Mouse (Mus musculus) midbrain, embryonic 16.5 days (tissue): ENCODE data around the gene Gm10477. TPM values are rescaled to one million over a fixed set of nuclear protein-coding genes. Genes with fewer than 3 reads are reported as not detected.

ENCODE experiments used
- ATAC-seq: fragments of 200-750 bp; cut with Nextera tagmentation; 2 replicates; pipeline ENCODE4 v1.8.0; 2017; ENCODE audit warnings: moderate TSS enrichment
- H3K27ac ChIP-seq: fragments of 300-500 bp; sonication (generic); 2 replicates; pipeline ENCODE4 v1.5.1; 2014; ENCODE audit warnings: mild to moderate bottlenecking, low read length, mixed read lengths
- H3K27me3 ChIP-seq: fragments of 300-500 bp; sonication (generic); 2 replicates; pipeline ENCODE4 v1.6.1; 2014; ENCODE audit warnings: low read depth, low read length, mixed read lengths; ENCODE audit not compliant: control insufficient read depth, insufficient read depth
- H3K36me3 ChIP-seq: fragments of 300-500 bp; sonication (generic); 2 replicates; pipeline ENCODE4 v1.6.1; 2014; ENCODE audit warnings: mild to moderate bottlenecking, low read length, moderate library complexity, mixed read lengths; ENCODE audit not compliant: control insufficient read depth, insufficient read depth
- H3K4me1 ChIP-seq: fragments of 300-500 bp; sonication (generic); 2 replicates; pipeline ENCODE4 v1.6.1; 2014; ENCODE audit warnings: mild to moderate bottlenecking, low read length, mixed read lengths; ENCODE audit not compliant: control insufficient read depth, insufficient read depth
- H3K4me2 ChIP-seq: fragments of 300-500 bp; sonication (generic); 2 replicates; pipeline ENCODE4 v1.6.1; 2014; ENCODE audit warnings: mild to moderate bottlenecking, low read length, mixed read lengths
- H3K4me3 ChIP-seq: fragments of 300-500 bp; sonication (generic); 2 replicates; pipeline ENCODE4 v1.5.1; 2014; ENCODE audit warnings: low read depth, mild to moderate bottlenecking, low read length, moderate library complexity, mixed read lengths
- H3K9ac ChIP-seq: fragments of 300-500 bp; sonication (generic); 2 replicates; pipeline ENCODE4 v1.6.1; 2014; ENCODE audit warnings: low read depth, low read length, mixed read lengths
- H3K9me3 ChIP-seq: fragments of 300-500 bp; sonication (generic); replicated peaks from 2 replicates; pipeline ENCODE4 v1.6.1; 2014; ENCODE audit warnings: mild to moderate bottlenecking, low read length, mixed read lengths; ENCODE audit not compliant: control insufficient read depth, poor library complexity, severe bottlenecking
- WGBS: fragments of 180-500 bp; shearing (Covaris S2); extraction: QIAGEN DNeasy Blood & Tissue Kit; methylation state at CpG from one replicate; pipeline ENCODE4 v1.1.7; 2014; 5-methylcytosine and 5-hydroxymethylcytosine counted together
- polyA plus RNA-seq: library from polyadenylated mRNA; unstranded; fragments of >200 nt; fragmentation: Nextera tagmentation; extraction: Ambion mirVana; gene quantifications from 2 replicates; pipeline ENCODE4 v1.2.1, GENCODE M21; 2015

Gm10477 gene
- polyA plus RNA-seq, 1 experiment from 2014 or later, result not detected

GRCm38 (mm10) chrX:56572465-56572864 lies 47.9 kb downstream of the Gm10477 start:
- H3K4me3 ChIP-seq, result no peak overlapping the region
- no peaks in the 10 kb centered on the region for H3K9me3 ChIP-seq
- H3K36me3 ChIP-seq, result no peaks in the 10 kb centered on the region
- H3K9ac ChIP-seq, result no peak overlapping the region
- H3K27me3 ChIP-seq, result no peaks in the 10 kb centered on the region
- no peaks in the 10 kb centered on the region for H3K4me1 ChIP-seq
- H3K4me2 ChIP-seq, result no peak overlapping the region
- no peak for ATAC-seq
- 23% methylated on average over 6 of the region's 6 CpGs for WGBS
- H3K27ac ChIP-seq, result no peak overlapping the region

Other genes starting within 250 kb of the Gm10477 start
- 6.1 and 7.2 TPM in 2 replicates for gene Zfp449, start 178.3 kb upstream of the Gm10477 start, polyA plus RNA-seq
- 39.4 and 46.0 TPM in 2 replicates for gene Smim10l2a, start 150.2 kb upstream of the Gm10477 start, polyA plus RNA-seq
- not detected in 2 replicates for gene Gm2174, start 76.8 kb upstream of the Gm10477 start, polyA plus RNA-seq
- 18.2 and 18.3 TPM in 2 replicates for gene Ints6l, start 69.9 kb upstream of the Gm10477 start, polyA plus RNA-seq
- gene Gm648, start 24.9 kb downstream of the Gm10477 start, polyA plus RNA-seq, result not detected in 2 replicates
- 60.4 and 60.7 TPM in 2 replicates for gene Mmgt1, start 73.3 kb downstream of the Gm10477 start, polyA plus RNA-seq
- 82.5 and 84.0 TPM in 2 replicates for gene Slc9a6, start 85.0 kb downstream of the Gm10477 start, polyA plus RNA-seq
- 190 and 207 TPM in 2 replicates for gene Fhl1, start 207.0 kb downstream of the Gm10477 start, polyA plus RNA-seq